Mouse (Mus musculus) kidney, embryonic 15.5 days (tissue): ENCODE data around the gene Fgfr2. TPM values are rescaled to one million over a fixed set of nuclear protein-coding genes. Genes with fewer than 3 reads are reported as not detected.

ENCODE experiments used
- ATAC-seq: fragments of 200-750 bp; cut with Nextera tagmentation; replicated peaks from 2 replicates; pipeline ENCODE4 v1.8.0; 2017; ENCODE audit warnings: moderate TSS enrichment; ENCODE audit not compliant: low FRiP score
- H3K27ac ChIP-seq: fragments of 300-500 bp; sonication (generic); 2 replicates; pipeline ENCODE4 v1.5.1; 2015; ENCODE audit warnings: mild to moderate bottlenecking, inconsistent platforms
- H3K27me3 ChIP-seq: fragments of 300-500 bp; sonication (generic); 2 replicates; pipeline ENCODE4 v1.6.1; 2015; ENCODE audit warnings: inconsistent platforms
- H3K36me3 ChIP-seq: fragments of 300-500 bp; sonication (generic); 2 replicates; pipeline ENCODE4 v1.6.1; 2015; ENCODE audit warnings: inconsistent platforms
- H3K4me1 ChIP-seq: fragments of 300-500 bp; sonication (generic); 2 replicates; pipeline ENCODE4 v1.6.1; 2015; ENCODE audit warnings: inconsistent platforms
- H3K4me2 ChIP-seq: fragments of 300-500 bp; sonication (generic); 2 replicates; pipeline ENCODE4 v1.6.1; 2015; ENCODE audit warnings: moderate library complexity, mild to moderate bottlenecking, inconsistent platforms
- H3K4me3 ChIP-seq: fragments of 300-500 bp; sonication (generic); replicated peaks from 2 replicates; pipeline ENCODE4 v1.5.1; 2015; ENCODE audit warnings: mild to moderate bottlenecking, inconsistent platforms
- H3K9ac ChIP-seq: fragments of 300-500 bp; sonication (generic); 2 replicates; pipeline ENCODE4 v1.6.1; 2015; ENCODE audit warnings: mild to moderate bottlenecking, inconsistent platforms
- H3K9me3 ChIP-seq: fragments of 300-500 bp; sonication (generic); replicated peaks from 2 replicates; pipeline ENCODE4 v1.6.1; 2016; ENCODE audit warnings: inconsistent platforms
- WGBS: fragments of 180-500 bp; shearing (Covaris S2); methylation state at CpG from one replicate; pipeline ENCODE4 v1.1.7; 2015; ENCODE audit warnings: mixed read lengths; 5-methylcytosine and 5-hydroxymethylcytosine counted together
- polyA plus RNA-seq: library from polyadenylated mRNA; unstranded; fragments of >200 nt; fragmentation: Nextera tagmentation; extraction: Ambion mirVana; gene quantifications from 2 replicates; pipeline ENCODE4 v1.2.1, GENCODE M21; 2015

Fgfr2 gene
- polyA plus RNA-seq, 1 experiment from 2014 or later, result 104 TPM

GRCm38 (mm10) chr7:130265319-130266165 lies 2857.6 kb downstream of the Fgfr2 start:
- Histone ChIP-seq H3K36me3 (peaks cover 13% of the 10 kb centered on the region), H3K27ac (peak overlapping the region; percentile 94), H3K9ac (peak overlapping the region; percentile 82), H3K9me3 (no peaks in the 10 kb centered on the region), H3K4me1 (peaks cover 62% of the 10 kb centered on the region), H3K4me2 (peak overlapping the region; percentile 86), H3K4me3 (peak overlapping the region; percentile 81), H3K27me3 (no peaks in the 10 kb centered on the region)
- WGBS, result under 1% methylated on average over 58 of the region's 58 CpGs
- ATAC-seq, result peak; percentile 5

DNA sequence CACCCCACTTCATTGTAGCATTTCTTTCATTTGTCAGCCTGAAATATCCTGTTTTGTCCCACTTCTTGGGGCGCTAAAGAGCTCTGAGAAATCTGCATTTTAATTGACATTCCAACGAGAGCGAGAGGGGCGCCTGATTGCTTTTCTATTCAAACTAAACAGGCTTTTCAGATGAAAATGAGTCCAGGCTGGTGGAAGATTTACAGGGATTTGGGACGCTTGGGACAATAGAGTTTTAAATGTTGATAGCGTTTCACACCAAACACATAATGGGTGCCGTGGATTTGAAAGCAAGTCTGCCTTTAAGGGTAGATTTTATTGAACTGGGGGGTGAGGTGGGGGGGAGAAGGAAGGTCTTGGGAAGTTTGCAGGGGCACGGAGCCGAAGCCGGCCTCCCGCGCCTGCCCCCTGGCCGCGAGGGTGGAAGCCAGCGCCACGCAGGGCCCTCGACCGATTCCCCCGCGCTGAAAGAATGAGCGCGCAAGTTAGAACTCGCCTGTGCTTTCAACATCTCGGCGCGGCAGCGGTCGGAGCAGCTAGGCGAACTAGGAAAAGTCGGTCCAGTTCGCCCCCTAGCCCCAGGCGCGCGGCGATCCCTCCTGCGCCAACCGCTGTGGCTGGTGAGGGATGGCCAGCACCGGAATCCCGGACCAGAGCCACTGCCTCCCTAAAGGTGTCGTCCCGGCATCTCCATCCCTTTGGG lies 2858.4 kb downstream of the Fgfr2 start:
- WGBS, result under 1% methylated on average over 41 of the region's 41 CpGs
- Histone ChIP-seq H3K4me1 (peaks cover 69% of the 10 kb centered on the region), H3K9ac (peak overlapping the region; percentile 82), H3K27me3 (no peaks in the 10 kb centered on the region), H3K9me3 (no peaks in the 10 kb centered on the region), H3K4me3 (peak overlapping the region; percentile 81), H3K36me3 (peaks cover 14% of the 10 kb centered on the region), H3K4me2 (peak overlapping the region; percentile 86), H3K27ac (peak overlapping the region; percentile 94)
- ATAC-seq, result no peak

DNA sequence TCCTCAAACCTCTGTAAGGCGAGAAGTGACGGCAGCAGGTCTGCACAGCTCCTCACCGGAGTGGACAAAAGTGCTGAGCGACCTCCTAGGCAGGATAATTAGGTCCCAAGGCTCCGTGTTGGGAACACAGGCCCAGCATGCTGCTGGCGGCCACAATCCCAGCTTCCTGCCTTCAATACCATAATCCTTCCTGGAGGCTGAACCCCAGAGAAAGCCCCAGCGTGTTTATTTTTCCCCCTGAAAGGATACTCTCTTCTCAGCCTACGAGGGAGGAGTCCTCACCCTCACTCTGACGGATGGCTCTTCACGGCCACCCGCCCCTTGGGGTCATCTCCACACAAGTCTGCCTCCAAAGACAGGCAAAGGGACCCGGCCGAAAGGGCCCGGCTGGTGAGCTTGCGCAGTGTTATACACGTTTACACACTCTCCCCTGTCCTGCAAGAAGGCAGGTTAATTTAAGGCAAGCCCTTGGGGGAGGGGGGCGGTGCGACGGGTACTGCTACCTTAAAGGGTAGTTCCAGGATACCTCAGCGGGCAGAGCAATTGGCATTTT lies 2859.3 kb downstream of the Fgfr2 start:
- Histone ChIP-seq H3K4me3 (peak overlapping the region; percentile 81), H3K4me1 (peaks cover 72% of the 10 kb centered on the region), H3K9ac (peak overlapping the region; percentile 82), H3K4me2 (peak overlapping the region; percentile 86), H3K27me3 (no peaks in the 10 kb centered on the region), H3K27ac (peak overlapping the region; percentile 94), H3K36me3 (peaks cover 17% of the 10 kb centered on the region), H3K9me3 (no peaks in the 10 kb centered on the region)
- ATAC-seq, result 0 out of 2 replicates have a peak, but pooled peaks have one; percentile 10
- 3% methylated on average over 20 of the region's 20 CpGs for WGBS

- Histone ChIP-seq H3K4me1 (peaks cover 73% of the 10 kb centered on the region), H3K9me3 (no peaks in the 10 kb centered on the region), H3K4me3 (peak overlapping the region; percentile 81), H3K9ac (peak overlapping the region; percentile 82), H3K27ac (peak overlapping the region; percentile 94), H3K36me3 (peaks cover 17% of the 10 kb centered on the region), H3K4me2 (peak overlapping the region; percentile 86), H3K27me3 (no peaks in the 10 kb centered on the region)
- ATAC-seq, result no peak
- WGBS, result 29% methylated on average over 4 of the region's 4 CpGs
Observed at GRCm38 (mm10) chr7:130263233-130263594, 2859.9 kb downstream of the Fgfr2 start.

GRCm38 (mm10) chr7:130262528-130263232 lies 2860.5 kb downstream of the Fgfr2 start:
- 28% methylated on average over 17 of the region's 17 CpGs for WGBS
- Histone ChIP-seq H3K4me2 (peak overlapping the region; percentile 86), H3K9me3 (no peaks in the 10 kb centered on the region), H3K9ac (peak overlapping the region; percentile 82), H3K27ac (peak overlapping the region; percentile 94), H3K27me3 (no peaks in the 10 kb centered on the region), H3K4me1 (peaks cover 74% of the 10 kb centered on the region), H3K36me3 (peaks cover 17% of the 10 kb centered on the region), H3K4me3 (peak overlapping the region; percentile 81)
- no peak for ATAC-seq

- Histone ChIP-seq H3K4me2 (peak overlapping the region; percentile 86), H3K4me1 (peaks cover 80% of the 10 kb centered on the region), H3K9me3 (no peaks in the 10 kb centered on the region), H3K27ac (peak overlapping the region; percentile 69), H3K36me3 (peaks cover 17% of the 10 kb centered on the region), H3K4me3 (peak overlapping the region; percentile 81), H3K9ac (peak overlapping the region; percentile 82), H3K27me3 (no peaks in the 10 kb centered on the region)
- 41% methylated on average over 17 of the region's 17 CpGs for WGBS
- ATAC-seq, result no peak
Observed at GRCm38 (mm10) chr7:130261684-130262527, 2861.2 kb downstream of the Fgfr2 start.

GRCm38 (mm10) chr7:130260905-130261683 lies 2862.1 kb downstream of the Fgfr2 start:
- Histone ChIP-seq H3K36me3 (peaks cover 17% of the 10 kb centered on the region), H3K4me1 (peaks cover 81% of the 10 kb centered on the region)

DNA sequence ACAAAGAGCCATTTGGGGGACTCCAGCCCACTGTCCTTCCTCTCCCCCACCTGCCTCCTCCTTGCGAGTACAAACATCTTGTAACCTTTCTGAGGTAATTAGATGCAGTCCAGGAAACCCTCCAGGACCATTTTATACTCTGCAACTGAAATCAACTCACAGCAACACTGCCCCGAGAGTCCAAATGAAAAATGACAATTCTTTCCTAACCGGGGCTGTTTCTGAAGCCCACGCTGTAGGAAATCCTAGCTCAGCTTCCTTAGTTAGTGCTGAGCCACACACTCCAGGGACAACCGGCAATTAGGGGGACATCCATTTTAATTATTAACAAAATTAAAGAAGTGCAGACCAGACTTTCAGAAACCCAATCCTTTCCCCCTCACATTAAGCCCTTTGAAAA lies 2863.1 kb downstream of the Fgfr2 start:
- Histone ChIP-seq H3K36me3 (peaks cover 17% of the 10 kb centered on the region), H3K4me1 (peaks cover 88% of the 10 kb centered on the region), H3K27ac (peak overlapping the region; percentile 69), H3K9ac (no peak overlapping the region), H3K4me2 (peak overlapping the region; percentile 86), H3K27me3 (no peaks in the 10 kb centered on the region), H3K4me3 (peak overlapping the region; percentile 81), H3K9me3 (no peaks in the 10 kb centered on the region)
- ATAC-seq, result no peak
- WGBS, result 18% methylated on average over 5 of the region's 5 CpGs

More at GRCm38 (mm10) chr7:130260905-130261683, 2862.1 kb downstream of the Fgfr2 start:
- H3K27me3 ChIP-seq, result no peaks in the 10 kb centered on the region
- H3K4me2 ChIP-seq, result peak overlapping the region; percentile 86
- WGBS, result 60% methylated on average over 20 of the region's 20 CpGs
- H3K27ac ChIP-seq, result peak overlapping the region; percentile 69
- H3K9me3 ChIP-seq, result no peaks in the 10 kb centered on the region
- peak overlapping the region; percentile 82; the same call in 1 of the 2 replicates for H3K9ac ChIP-seq
- H3K4me3 ChIP-seq, result peak overlapping the region; percentile 81
- no peak for ATAC-seq

GRCm38 (mm10) chr7:130258704-130259295 lies 2864.3 kb downstream of the Fgfr2 start:
- Histone ChIP-seq H3K4me3 (peak overlapping the region; percentile 81), H3K9me3 (no peaks in the 10 kb centered on the region), H3K9ac (no peak overlapping the region), H3K4me2 (peak overlapping the region; percentile 86), H3K36me3 (peaks cover 17% of the 10 kb centered on the region), H3K27ac (peak overlapping the region; percentile 69), H3K27me3 (no peaks in the 10 kb centered on the region), H3K4me1 (peaks cover 93% of the 10 kb centered on the region)
- no peak for ATAC-seq
- 26% methylated on average over 9 of the region's 9 CpGs for WGBS
